Mouse (Mus musculus): Measurements from ENCODE around the gene Flad1. TPM values are rescaled to one million over a fixed set of nuclear protein-coding genes. Genes with fewer than 3 reads are reported as not detected.

Flad1 gene
- polyA plus RNA-seq, 1 experiment from 2014 or later, result 35.0 TPM

- H3K27me3 ChIP-seq (ENCODE audit: insufficient read depth, low read length), result no peaks in the 10 kb centered on the region
- H3K27ac ChIP-seq (ENCODE audit: low read length), result peak overlapping the region; percentile 100
- peak overlapping the region; percentile 91 for H3K9ac ChIP-seq (replicated peaks; ENCODE audit: low read length)
- WGBS, result under 1% methylated on average over 16 of the region's 16 CpGs
- ATAC-seq (ENCODE audit: low FRiP score, low TSS enrichment), result peak; percentile 20; the same call in 1 of the 2 replicates
- peaks cover 25% of the 10 kb centered on the region for H3K36me3 ChIP-seq (ENCODE audit: insufficient read depth, low read length)
- H3K9me3 ChIP-seq (ENCODE audit: low read length), result no peaks in the 10 kb centered on the region
- H3K4me2 ChIP-seq (replicated peaks; ENCODE audit: low read depth, low read length), result peak overlapping the region; percentile 88
- H3K4me3 ChIP-seq (ENCODE audit: low read length), result peak overlapping the region; percentile 62
- peaks cover 46% of the 10 kb centered on the region for H3K4me1 ChIP-seq (ENCODE audit: insufficient read depth, low read length)
Measured at GRCm38 (mm10) chr3:89418861-89419250, 7.2 kb upstream of the Flad1 start.

- H3K27me3 ChIP-seq (ENCODE audit: insufficient read depth, low read length), result no peaks in the 10 kb centered on the region
- peak within 1 kb of the TSS; percentile 62 for H3K4me3 ChIP-seq (ENCODE audit: low read length)
- under 1% methylated on average over 39 of the region's 39 CpGs for WGBS
- peak; percentile 94 for ATAC-seq (ENCODE audit: low FRiP score, low TSS enrichment)
- peaks cover 29% of the 10 kb centered on the region for H3K36me3 ChIP-seq (ENCODE audit: insufficient read depth, low read length)
- H3K4me1 ChIP-seq (ENCODE audit: insufficient read depth, low read length), result peaks cover 42% of the 10 kb centered on the region
- H3K9me3 ChIP-seq (ENCODE audit: low read length), result no peaks in the 10 kb centered on the region
- peak within 1 kb of the TSS; percentile 100 for H3K27ac ChIP-seq (ENCODE audit: low read length)
- H3K4me2 ChIP-seq (replicated peaks; ENCODE audit: low read depth, low read length), result peak within 1 kb of the TSS; percentile 88
- H3K9ac ChIP-seq (replicated peaks; ENCODE audit: low read length), result peak within 1 kb of the TSS; percentile 91
Measured at GRCm38 (mm10) chr3:89418170-89418860, 6.6 kb upstream of the Flad1 start, which contains the start of the genes Cks1b and Shc1. Cks1b (minus strand) TSS chr3:89418383. Shc1 (plus strand) TSS chr3:89418443.

- H3K4me2 ChIP-seq (replicated peaks; ENCODE audit: low read depth, low read length), result peak overlapping the region; percentile 88
- WGBS, result under 1% methylated on average over 20 of the region's 20 CpGs
- H3K9ac ChIP-seq (replicated peaks; ENCODE audit: low read length), result peak overlapping the region; percentile 79
- no peaks in the 10 kb centered on the region for H3K9me3 ChIP-seq (ENCODE audit: low read length)
- H3K4me1 ChIP-seq (ENCODE audit: insufficient read depth, low read length), result peaks cover 37% of the 10 kb centered on the region
- H3K36me3 ChIP-seq (ENCODE audit: insufficient read depth, low read length), result peaks cover 30% of the 10 kb centered on the region
- H3K4me3 ChIP-seq (ENCODE audit: low read length), result peak overlapping the region; percentile 62
- H3K27me3 ChIP-seq (ENCODE audit: insufficient read depth, low read length), result no peaks in the 10 kb centered on the region
- peak; percentile 24 for ATAC-seq (ENCODE audit: low FRiP score, low TSS enrichment)
- H3K27ac ChIP-seq (ENCODE audit: low read length), result peak overlapping the region; percentile 100
Measured at GRCm38 (mm10) chr3:89417840-89418169, 6.1 kb upstream of the Flad1 start.

- H3K27me3 ChIP-seq (ENCODE audit: insufficient read depth, low read length), result no peaks in the 10 kb centered on the region
- no peak for ATAC-seq (ENCODE audit: low FRiP score, low TSS enrichment)
- H3K4me2 ChIP-seq (replicated peaks; ENCODE audit: low read depth, low read length), result peak overlapping the region; percentile 88
- WGBS, result 14% methylated on average over 2 of the region's 2 CpGs
- H3K4me1 ChIP-seq (ENCODE audit: insufficient read depth, low read length), result peaks cover 30% of the 10 kb centered on the region
- no peaks in the 10 kb centered on the region for H3K9me3 ChIP-seq (ENCODE audit: low read length)
- H3K36me3 ChIP-seq (ENCODE audit: insufficient read depth, low read length), result peaks cover 30% of the 10 kb centered on the region
- peak overlapping the region; percentile 62 for H3K4me3 ChIP-seq (ENCODE audit: low read length)
- peak overlapping the region; percentile 100 for H3K27ac ChIP-seq (ENCODE audit: low read length)
- peak overlapping the region; percentile 79 for H3K9ac ChIP-seq (replicated peaks; ENCODE audit: low read length)
Measured at GRCm38 (mm10) chr3:89417131-89417530, 5.5 kb upstream of the Flad1 start.

GRCm38 (mm10) chr3:89416158-89416557 is 4.5 kb upstream of the Flad1 start:
- no peak overlapping the region for H3K4me2 ChIP-seq (replicated peaks; ENCODE audit: low read depth, low read length)
- peaks cover 25% of the 10 kb centered on the region for H3K4me1 ChIP-seq (ENCODE audit: insufficient read depth, low read length)
- 0 out of 2 replicates have a peak overlapping the region, but pooled peaks have one; percentile 62 for H3K4me3 ChIP-seq (ENCODE audit: low read length)
- 92% methylated on average over 8 of the region's 8 CpGs for WGBS
- no peaks in the 10 kb centered on the region for H3K9me3 ChIP-seq (ENCODE audit: low read length)
- no peak for ATAC-seq (ENCODE audit: low FRiP score, low TSS enrichment)
- no peak overlapping the region for H3K27ac ChIP-seq (ENCODE audit: low read length)
- no peaks in the 10 kb centered on the region for H3K27me3 ChIP-seq (ENCODE audit: insufficient read depth, low read length)
- no peak overlapping the region for H3K9ac ChIP-seq (replicated peaks; ENCODE audit: low read length)
- H3K36me3 ChIP-seq (ENCODE audit: insufficient read depth, low read length), result peaks cover 30% of the 10 kb centered on the region

GRCm38 (mm10) chr3:89410864-89411263 is 806 bp downstream of the Flad1 start:
- Histone ChIP-seq H3K9ac (replicated peaks; ENCODE audit: low read length) (peak overlapping the region; percentile 68), H3K36me3 (ENCODE audit: insufficient read depth, low read length) (peaks cover 34% of the 10 kb centered on the region), H3K27me3 (ENCODE audit: insufficient read depth, low read length) (no peaks in the 10 kb centered on the region), H3K9me3 (ENCODE audit: low read length) (no peaks in the 10 kb centered on the region), H3K4me1 (ENCODE audit: insufficient read depth, low read length) (peaks cover 7% of the 10 kb centered on the region), H3K4me3 (ENCODE audit: low read length) (peak overlapping the region; percentile 67), H3K4me2 (replicated peaks; ENCODE audit: low read depth, low read length) (peak overlapping the region; percentile 68), H3K27ac (ENCODE audit: low read length) (peak overlapping the region; percentile 57; the same call in 1 of the 2 replicates)
- no peak for ATAC-seq (ENCODE audit: low FRiP score, low TSS enrichment)
- 77% methylated on average over 10 of the region's 10 CpGs for WGBS

GRCm38 (mm10) chr3:89409701-89410100 is 2.0 kb downstream of the Flad1 start:
- H3K9ac ChIP-seq (replicated peaks; ENCODE audit: low read length), result no peak overlapping the region
- no peak overlapping the region for H3K4me2 ChIP-seq (replicated peaks; ENCODE audit: low read depth, low read length)
- H3K4me3 ChIP-seq (ENCODE audit: low read length), result no peak overlapping the region
- no peaks in the 10 kb centered on the region for H3K9me3 ChIP-seq (ENCODE audit: low read length)
- H3K27me3 ChIP-seq (ENCODE audit: insufficient read depth, low read length), result no peaks in the 10 kb centered on the region
- no peak for ATAC-seq (ENCODE audit: low FRiP score, low TSS enrichment)
- H3K27ac ChIP-seq (ENCODE audit: low read length), result no peak overlapping the region
- 91% methylated on average over 3 of the region's 3 CpGs for WGBS
- peaks cover 28% of the 10 kb centered on the region for H3K36me3 ChIP-seq (ENCODE audit: insufficient read depth, low read length)
- H3K4me1 ChIP-seq (ENCODE audit: insufficient read depth, low read length), result peaks cover 7% of the 10 kb centered on the region

GRCm38 (mm10) chr3:89408448-89408847 is 3.2 kb downstream of the Flad1 start:
- no peaks in the 10 kb centered on the region for H3K27me3 ChIP-seq (ENCODE audit: insufficient read depth, low read length)
- H3K4me1 ChIP-seq (ENCODE audit: insufficient read depth, low read length), result peaks cover 7% of the 10 kb centered on the region
- no peak overlapping the region for H3K27ac ChIP-seq (ENCODE audit: low read length)
- no peak overlapping the region for H3K4me3 ChIP-seq (ENCODE audit: low read length)
- H3K9ac ChIP-seq (replicated peaks; ENCODE audit: low read length), result no peak overlapping the region
- no peak for ATAC-seq (ENCODE audit: low FRiP score, low TSS enrichment)
- WGBS, result 73% methylated on average over 16 of the region's 16 CpGs
- H3K4me2 ChIP-seq (replicated peaks; ENCODE audit: low read depth, low read length), result no peak overlapping the region
- peaks cover 17% of the 10 kb centered on the region for H3K36me3 ChIP-seq (ENCODE audit: insufficient read depth, low read length)
- no peaks in the 10 kb centered on the region for H3K9me3 ChIP-seq (ENCODE audit: low read length)

- Histone ChIP-seq H3K4me3 (ENCODE audit: low read length) (no peak overlapping the region), H3K27ac (ENCODE audit: low read length) (no peak overlapping the region), H3K9ac (replicated peaks; ENCODE audit: low read length) (no peak overlapping the region), H3K4me1 (ENCODE audit: insufficient read depth, low read length) (peaks cover 7% of the 10 kb centered on the region), H3K9me3 (ENCODE audit: low read length) (no peaks in the 10 kb centered on the region), H3K4me2 (replicated peaks; ENCODE audit: low read depth, low read length) (no peak overlapping the region), H3K36me3 (ENCODE audit: insufficient read depth, low read length) (peaks cover 29% of the 10 kb centered on the region), H3K27me3 (ENCODE audit: insufficient read depth, low read length) (no peaks in the 10 kb centered on the region)
- ATAC-seq (ENCODE audit: low FRiP score, low TSS enrichment), result no peak
- WGBS, result 93% methylated on average over 6 of the region's 6 CpGs
Measured at GRCm38 (mm10) chr3:89406887-89407286, 4.8 kb downstream of the Flad1 start.

- Histone ChIP-seq H3K9ac (replicated peaks; ENCODE audit: low read length) (no peak within 1 kb of the TSS), H3K4me1 (ENCODE audit: insufficient read depth, low read length) (no peaks in the 10 kb centered on the region), H3K9me3 (ENCODE audit: low read length) (no peaks in the 10 kb centered on the region), H3K36me3 (ENCODE audit: insufficient read depth, low read length) (peaks cover 28% of the 10 kb centered on the region), H3K27ac (ENCODE audit: low read length) (no peak within 1 kb of the TSS), H3K4me2 (replicated peaks; ENCODE audit: low read depth, low read length) (no peak within 1 kb of the TSS), H3K27me3 (ENCODE audit: insufficient read depth, low read length) (no peaks in the 10 kb centered on the region), H3K4me3 (ENCODE audit: low read length) (no peak within 1 kb of the TSS)
- 80% methylated on average over 5 of the region's 5 CpGs for WGBS
- no peak for ATAC-seq (ENCODE audit: low FRiP score, low TSS enrichment)
Measured at GRCm38 (mm10) chr3:89402693-89403092, 9.0 kb downstream of the Flad1 start, which contains the start of gene Lenep. Lenep (minus strand) TSS chr3:89402793.

Measured in kidney, embryonic 16.5 days (tissue).